Mouse (Mus musculus) MEL (cell line): ENCODE measurements around the gene Plin4. TPM values are rescaled to one million over a fixed set of nuclear protein-coding genes. Genes with fewer than 3 reads are reported as not detected.

ENCODE experiments used
- DNase-seq: peaks from one replicate; pipeline ENCODE4 v3.0.0; 2011; ENCODE audit warnings: low read depth, low spot score
- H3K27ac ChIP-seq: 2 replicates; pipeline ENCODE4 v1.5.1; 2012; ENCODE audit warnings: low read depth, mild to moderate bottlenecking, control low read depth, low read length, moderate library complexity; ENCODE audit not compliant: control insufficient read depth
- H3K27me3 ChIP-seq, 2 experiments: fragments of 150-350 bp in 1 of 2; sonication (generic) in 1 of 2; 2 replicates each; pipeline ENCODE4 v1.6.1; 2012; ENCODE audit warnings: low read length in 2 of 2, mild to moderate bottlenecking in 2 of 2, improper control_type of control experiment in 1 of 2, moderate library complexity in 1 of 2; ENCODE audit not compliant: insufficient read depth in 2 of 2, control insufficient read depth in 1 of 2
- H3K36me3 ChIP-seq, 2 experiments: 2 replicates each; pipeline ENCODE4 v1.6.1; 2012 to 2014; ENCODE audit warnings: low read length in 2 of 2, improper control_type of control experiment in 1 of 2, inconsistent platforms in 1 of 2, mild to moderate bottlenecking in 1 of 2; ENCODE audit not compliant: insufficient read depth in 2 of 2, control insufficient read depth in 1 of 2
- H3K4me1 ChIP-seq, 2 experiments: fragments of 150-350 bp in 1 of 2; sonication (generic) in 1 of 2; 2 replicates each; pipeline ENCODE4 v1.6.1; 2012; ENCODE audit warnings: low read length in 2 of 2, improper control_type of control experiment in 1 of 2, mild to moderate bottlenecking in 1 of 2; ENCODE audit not compliant: insufficient read depth in 2 of 2, control insufficient read depth in 1 of 2
- H3K4me3 ChIP-seq, 2 experiments: fragments of 150-350 bp in 1 of 2; sonication (generic) in 1 of 2; 2 replicates each; pipeline ENCODE4 v1.5.1; 2012; ENCODE audit warnings: low read depth in 2 of 2, low read length in 2 of 2, mild to moderate bottlenecking in 2 of 2, moderate library complexity in 2 of 2, control low read depth in 1 of 2, improper control_type of control experiment in 1 of 2; ENCODE audit not compliant: control insufficient read depth in 1 of 2, insufficient read depth in 1 of 2
- H3K79me2 ChIP-seq: 2 replicates; pipeline ENCODE4 v1.6.1; 2012; ENCODE audit warnings: mild to moderate bottlenecking, low read length, moderate library complexity; ENCODE audit not compliant: control insufficient read depth, poor library complexity, insufficient read depth
- H3K9ac ChIP-seq: 2 replicates; pipeline ENCODE4 v1.6.1; 2012; ENCODE audit warnings: low read depth, mild to moderate bottlenecking, control low read depth, low read length, moderate library complexity; ENCODE audit not compliant: control insufficient read depth, poor library complexity, severe bottlenecking
- H3K9me3 ChIP-seq: fragments of 150-350 bp; sonication (generic); replicated peaks from 2 replicates; pipeline ENCODE4 v1.6.1; 2012; ENCODE audit warnings: mild to moderate bottlenecking, low read length, improper control_type of control experiment, moderate library complexity; ENCODE audit not compliant: insufficient read depth
- CTCF ChIP-seq, 3 experiments: IDR thresholded peaks in 2 of 3; conservative IDR thresholded peaks in 1 of 3; 2 replicates each; pipeline ENCODE4 v1.5.1; 2011 to 2012; ENCODE audit warnings: low read length in 3 of 3, low read depth in 2 of 3, mild to moderate bottlenecking in 2 of 3, improper control_type of control experiment in 1 of 3, inconsistent platforms in 1 of 3, mixed read lengths in 1 of 3, moderate library complexity in 1 of 3; ENCODE audit not compliant: control insufficient read depth in 1 of 3, insufficient read depth in 1 of 3, poor library complexity in 1 of 3, severe bottlenecking in 1 of 3
- EP300 ChIP-seq, 2 experiments: IDR thresholded peaks; 2 replicates each; pipeline ENCODE4 v1.6.1; 2011; ENCODE audit warnings: improper control_type of control experiment in 2 of 2, low read length in 2 of 2, low read depth in 1 of 2, mild to moderate bottlenecking in 1 of 2
- ETS1 ChIP-seq: IDR thresholded peaks from 2 replicates; pipeline ENCODE4 v1.6.1; 2012; ENCODE audit warnings: low read depth, mild to moderate bottlenecking, inconsistent platforms, low read length, improper control_type of control experiment, moderate library complexity
- GABPA ChIP-seq: IDR thresholded peaks from 2 replicates; pipeline ENCODE4 v1.6.1; 2012; ENCODE audit warnings: low read depth, mild to moderate bottlenecking, inconsistent platforms, low read length, improper control_type of control experiment, moderate library complexity
- JUND ChIP-seq: IDR thresholded peaks from 2 replicates; pipeline ENCODE4 v1.6.1; 2011; ENCODE audit warnings: low read depth, mild to moderate bottlenecking, improper control_type of control experiment, low read length
- MAX ChIP-seq: IDR thresholded peaks from 2 replicates; pipeline ENCODE4 v1.6.1; 2011; ENCODE audit warnings: low read length, improper control_type of control experiment
- MAZ ChIP-seq: IDR thresholded peaks from 2 replicates; pipeline ENCODE4 v1.6.1; 2012; ENCODE audit warnings: low read depth, mild to moderate bottlenecking, inconsistent platforms, low read length, improper control_type of control experiment
- MEF2A ChIP-seq: IDR thresholded peaks from 2 replicates; pipeline ENCODE4 v1.6.1; 2014; ENCODE audit warnings: low read depth, mild to moderate bottlenecking, inconsistent platforms, low read length, improper control_type of control experiment; ENCODE audit not compliant: poor library complexity, insufficient replicate concordance, severe bottlenecking; ENCODE audit errors: extremely low read depth
- MXI1 ChIP-seq: IDR thresholded peaks from 2 replicates; pipeline ENCODE4 v1.6.1; 2011; ENCODE audit warnings: mild to moderate bottlenecking, low read depth, low read length, improper control_type of control experiment
- MYC ChIP-seq: IDR thresholded peaks from 2 replicates; pipeline ENCODE4 v1.6.1; 2011; ENCODE audit warnings: low read depth, mild to moderate bottlenecking, low read length, improper control_type of control experiment, moderate library complexity
- NELFE ChIP-seq: IDR thresholded peaks from 2 replicates; pipeline ENCODE4 v1.6.1; 2011; ENCODE audit warnings: low read depth, low read length, improper control_type of control experiment
- NRF1 ChIP-seq: IDR thresholded peaks from 2 replicates; pipeline ENCODE4 v1.6.1; 2014; ENCODE audit warnings: low read depth, mild to moderate bottlenecking, inconsistent platforms, low read length, improper control_type of control experiment, moderate library complexity; ENCODE audit not compliant: poor library complexity, insufficient read depth, severe bottlenecking
- POLR2AphosphoS5 ChIP-seq: IDR thresholded peaks from 2 replicates; pipeline ENCODE4 v1.6.1; 2012; ENCODE audit warnings: low read depth, borderline replicate concordance, mild to moderate bottlenecking, inconsistent platforms, low read length, moderate library complexity, mixed read lengths
- SIN3A ChIP-seq: IDR thresholded peaks from 2 replicates; pipeline ENCODE4 v1.6.1; 2012; ENCODE audit warnings: low read length, improper control_type of control experiment, inconsistent platforms
- TAL1 ChIP-seq: IDR thresholded peaks from 2 replicates; pipeline ENCODE4 v1.6.1; 2012; ENCODE audit warnings: mild to moderate bottlenecking, inconsistent platforms, low read length, moderate library complexity, mixed read lengths
- TCF12 ChIP-seq: IDR thresholded peaks from 2 replicates; pipeline ENCODE4 v1.6.1; 2014; ENCODE audit warnings: low read depth, mild to moderate bottlenecking, inconsistent platforms, low read length, improper control_type of control experiment, moderate library complexity
- UBTF ChIP-seq: IDR thresholded peaks from 2 replicates; pipeline ENCODE4 v1.6.1; 2012; ENCODE audit warnings: low read depth, mild to moderate bottlenecking, inconsistent platforms, low read length, improper control_type of control experiment, moderate library complexity, borderline replicate concordance; ENCODE audit not compliant: insufficient read depth
- USF1 ChIP-seq: IDR thresholded peaks from 2 replicates; pipeline ENCODE4 v1.6.1; 2014; ENCODE audit warnings: low read depth, mild to moderate bottlenecking, inconsistent platforms, low read length, improper control_type of control experiment, moderate library complexity
- ZNF384 ChIP-seq: IDR thresholded peaks from 2 replicates; pipeline ENCODE4 v1.6.1; 2012; ENCODE audit warnings: low read depth, mild to moderate bottlenecking, inconsistent platforms, low read length, improper control_type of control experiment
- polyA plus RNA-seq, 2 experiments: library from polyadenylated mRNA; stranded (reverse) in 1 of 2; unstranded in 1 of 2; fragments of >175 nt in 1 of 2; fragments of >200 nt in 1 of 2; gene quantifications; 2 replicates each; pipeline versions ENCODE4 v1.2.1 to v1.2.4; 2012; ENCODE audit warnings: low replicate concordance in 2 of 2, low read depth in 1 of 2; ENCODE audit not compliant: insufficient read length in 2 of 2, insufficient read depth in 1 of 2, missing spikeins in 1 of 2
- total RNA-seq: library from RNA; depleted of rRNA; stranded (reverse); fragments of 300-350 nt; gene quantifications from 2 replicates; pipeline ENCODE4 v1.2.3, GENCODE M21; 2012

The Plin4 gene
- total and polyA plus RNA-seq, 3 experiments: 0.07 to 0.08 TPM; not detected in 1

GRCm38 (mm10) chr17:56146131-56146530 is 36.5 kb upstream of the Plin4 start:
- no peak overlapping the region for H3K4me3 ChIP-seq
- H3K79me2 ChIP-seq: no peaks in the 10 kb centered on the region
- H3K27ac ChIP-seq: no peak overlapping the region
- TF ChIP-seq USF1: no peak
- TF ChIP-seq, all 39 proteins: peak for 0
- Histone ChIP-seq H3K27me3 (peaks cover 0 to 2% of the 10 kb centered on the region in 2 experiments; a peak in 1 of 4 replicates), H3K36me3 (no peaks in the 10 kb centered on the region), H3K4me1 (no peaks in the 10 kb centered on the region), H3K9ac (no peak overlapping the region), H3K9me3 (no peaks in the 10 kb centered on the region)
- no peak for DNase-seq

GRCm38 (mm10) chr17:56144546-56144945 is 34.9 kb upstream of the Plin4 start:
- no peaks in the 10 kb centered on the region for H3K9me3 ChIP-seq
- H3K36me3 ChIP-seq: no peaks in the 10 kb centered on the region
- 0 out of 4 replicates have a peak, but pooled peaks cover 0 to 2% of the 10 kb centered on the region in 2 experiments for H3K27me3 ChIP-seq
- H3K9ac ChIP-seq: no peak overlapping the region
- H3K27ac ChIP-seq: no peak overlapping the region
- no peak overlapping the region for H3K4me3 ChIP-seq
- H3K79me2 ChIP-seq: peaks cover 3% of the 10 kb centered on the region; the same call in 1 of the 2 replicates
- H3K4me1 ChIP-seq: peaks cover 0 to 5% of the 10 kb centered on the region in 2 experiments; a peak in 1 of 4 replicates
- no peak for DNase-seq
- TF ChIP-seq ETS1 (no peak), MYC (no peak), JUND (no peak), ZNF384 (no peak), TCF12 (no peak), POLR2AphosphoS5 (no peak), MXI1 (no peak), UBTF (no peak), MEF2A (no peak), CTCF (IDR thresholded peaks at IDR 0.05 in 2 of 3, conservative IDR thresholded peaks at IDR 0.05 in 1 of 3; ENCODE audit: control insufficient read depth in 1 of 3, insufficient read depth in 1 of 3, low read depth in 2 of 3, low read length in 3 of 3, poor library complexity in 1 of 3, severe bottlenecking in 1 of 3) (no peak), GABPA (no peak), MAZ (no peak), SIN3A (no peak), MAX (no peak), NRF1 (no peak), TAL1 (no peak), NELFE (no peak), EP300 (IDR thresholded peaks at IDR 0.05; ENCODE audit: low read depth in 1 of 2, low read length in 2 of 2) (no peak)
